Mouse (Mus musculus) heart, postnatal 0 days (tissue): ENCODE results near the gene Maml2.

Source experiments
- CTCF ChIP-seq: IDR thresholded peaks from 2 replicates; pipeline ENCODE4 v1.5.1; 2016; ENCODE audit warnings: antibody characterized with exemption, control low read depth, low read depth
- EP300 ChIP-seq: IDR thresholded peaks from 2 replicates; pipeline ENCODE4 v1.6.1; 2016; ENCODE audit warnings: antibody characterized with exemption, low read depth

DNA sequence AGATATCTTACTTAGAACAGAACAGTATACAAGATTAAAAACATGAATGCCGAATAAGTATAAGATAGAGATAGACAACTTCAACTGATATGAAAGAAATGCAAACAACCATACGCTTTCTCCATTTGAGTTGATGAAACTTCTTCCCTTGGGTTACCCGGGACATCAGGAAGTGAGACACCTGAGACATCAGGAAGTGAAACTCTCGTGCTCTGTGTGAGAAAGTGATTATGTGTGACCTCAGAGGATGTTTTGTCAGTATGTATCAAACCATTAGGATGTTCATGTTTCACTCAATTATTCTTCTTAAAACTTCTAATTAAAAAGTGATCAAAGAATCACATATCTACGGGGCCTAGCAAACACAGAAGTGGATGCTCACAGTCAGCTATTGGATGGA, 257.0 kb downstream of the Maml2 start:
- TF ChIP-seq CTCF (no peak), EP300 (no peak)
